Mouse (Mus musculus): ENCODE data around the gene Tuba8. TPM values are rescaled to one million over a fixed set of nuclear protein-coding genes. Genes with fewer than 3 reads are reported as not detected.

The Tuba8 gene
- total and polyA plus RNA-seq, 2 experiments, result 0.55 to 1.6 TPM

DNA sequence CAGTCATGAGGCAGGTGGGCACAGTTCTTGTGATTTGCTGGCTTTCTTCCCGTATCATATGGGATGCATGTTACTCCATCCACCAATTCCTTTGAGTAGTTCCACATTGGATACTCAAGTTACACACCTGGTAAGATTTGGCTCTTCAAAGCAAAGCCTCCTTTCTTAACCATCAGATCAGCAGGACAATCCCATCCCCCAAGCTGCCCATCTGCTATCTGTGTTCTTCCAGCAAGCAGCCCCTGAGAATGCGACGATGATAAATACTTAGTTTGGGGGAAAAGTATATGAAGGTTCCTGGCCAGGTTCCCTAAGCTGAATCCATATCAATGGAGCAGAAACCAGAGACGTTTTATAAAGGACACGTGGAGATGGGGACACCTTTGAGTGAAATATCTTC, 3.7 kb downstream of the Tuba8 start:
- Histone ChIP-seq H3K27me3 (ENCODE audit: control insufficient read depth, insufficient read depth, low read length) (no peaks in the 10 kb centered on the region), H3K9ac (ENCODE audit: low read depth, low read length) (no peak overlapping the region), H3K4me3 (ENCODE audit: insufficient read depth, low read depth, low read length) (no peak overlapping the region), H3K27ac (replicated peaks; ENCODE audit: insufficient read depth, low read depth, low read length) (no peak overlapping the region), H3K4me1 (ENCODE audit: control insufficient read depth, insufficient read depth, low read length) (peaks cover 6% of the 10 kb centered on the region), H3K36me3 (ENCODE audit: control insufficient read depth, insufficient read depth, low read length) (no peaks in the 10 kb centered on the region), H3K79me2 (ENCODE audit: control insufficient read depth, insufficient read depth, low read length) (no peaks in the 10 kb centered on the region)
- no peak for TF ChIP-seq CTCF (IDR thresholded peaks at IDR 0.05; ENCODE audit: low read depth, low read length)
- no peak for TF ChIP-seq POLR2A (IDR thresholded peaks at IDR 0.05; ENCODE audit: extremely low read depth, insufficient read depth, low read length)
- 95% methylated on average over 5 of the region's 5 CpGs for WGBS
- no peak for DNase-seq (ENCODE audit: extremely low read depth, low read depth, low spot score)

DNA sequence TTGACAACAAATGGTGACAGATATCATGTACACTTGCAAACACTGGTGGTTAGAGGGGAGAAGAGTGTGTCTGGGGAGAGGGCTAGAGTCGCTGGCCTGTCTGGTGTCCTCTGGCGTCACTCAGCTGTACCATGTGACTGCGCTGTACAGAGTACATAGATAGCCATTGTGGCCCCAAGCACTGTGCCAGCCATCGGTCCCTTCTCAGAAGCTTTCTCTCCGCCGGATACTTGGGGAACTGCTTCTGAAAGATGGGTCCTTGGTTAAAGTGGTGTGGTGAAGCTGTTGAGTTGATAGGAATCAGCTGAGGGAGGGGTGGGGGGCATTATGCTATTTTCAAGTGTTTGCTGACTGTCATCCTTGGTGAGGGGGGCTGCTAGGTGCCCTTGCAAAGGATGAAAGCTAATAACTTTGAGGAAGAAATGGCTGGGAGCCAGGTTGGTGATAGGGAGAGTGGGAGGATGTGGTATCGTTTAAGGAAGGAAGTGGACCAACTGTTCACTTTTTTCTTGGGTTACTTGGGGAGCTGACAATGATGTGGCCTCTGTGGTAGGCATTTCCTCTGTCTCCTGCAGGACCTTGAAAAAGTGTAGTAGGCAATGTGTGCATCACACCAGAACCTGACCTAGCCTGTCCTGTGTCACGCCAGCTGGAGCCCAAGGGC, 4.3 kb downstream of the Tuba8 start:
- Histone ChIP-seq H3K79me2 (ENCODE audit: control insufficient read depth, insufficient read depth, low read length) (no peaks in the 10 kb centered on the region), H3K4me3 (ENCODE audit: insufficient read depth, low read depth, low read length) (no peak overlapping the region), H3K27me3 (ENCODE audit: control insufficient read depth, insufficient read depth, low read length) (no peaks in the 10 kb centered on the region), H3K4me1 (ENCODE audit: control insufficient read depth, insufficient read depth, low read length) (peaks cover 6% of the 10 kb centered on the region), H3K27ac (replicated peaks; ENCODE audit: insufficient read depth, low read depth, low read length) (no peak overlapping the region), H3K36me3 (ENCODE audit: control insufficient read depth, insufficient read depth, low read length) (no peaks in the 10 kb centered on the region), H3K9ac (ENCODE audit: low read depth, low read length) (no peak overlapping the region)
- no peak for TF ChIP-seq POLR2A (IDR thresholded peaks at IDR 0.05; ENCODE audit: extremely low read depth, insufficient read depth, low read length)
- no peak for TF ChIP-seq CTCF (IDR thresholded peaks at IDR 0.05; ENCODE audit: low read depth, low read length)
- 86% methylated on average over 8 of the region's 8 CpGs for WGBS
- DNase-seq (ENCODE audit: extremely low read depth, low read depth, low spot score), result no peak

DNA sequence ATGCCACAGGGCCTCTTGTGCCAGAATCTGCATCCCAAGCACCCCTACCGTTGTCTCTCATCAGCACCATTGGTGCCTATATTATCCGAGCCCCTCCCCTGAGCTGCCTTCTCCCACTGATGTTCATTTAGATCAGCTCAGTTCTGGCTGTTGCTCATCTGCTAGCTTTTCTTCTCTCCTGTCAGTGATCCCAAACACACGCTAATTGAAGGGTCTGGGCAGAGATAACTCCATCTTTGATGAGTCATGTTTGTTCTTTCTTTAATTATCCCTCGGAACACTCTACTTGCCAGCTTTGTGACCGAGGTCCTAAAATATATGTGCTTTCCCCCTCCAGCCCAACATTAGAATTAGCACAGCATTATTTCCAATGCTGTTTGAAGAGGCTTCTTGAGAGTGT, 4.8 kb downstream of the Tuba8 start:
- no peak for DNase-seq (ENCODE audit: extremely low read depth, low read depth, low spot score)
- H3K4me1 ChIP-seq (ENCODE audit: control insufficient read depth, insufficient read depth, low read length), result peaks cover 6% of the 10 kb centered on the region

DNA sequence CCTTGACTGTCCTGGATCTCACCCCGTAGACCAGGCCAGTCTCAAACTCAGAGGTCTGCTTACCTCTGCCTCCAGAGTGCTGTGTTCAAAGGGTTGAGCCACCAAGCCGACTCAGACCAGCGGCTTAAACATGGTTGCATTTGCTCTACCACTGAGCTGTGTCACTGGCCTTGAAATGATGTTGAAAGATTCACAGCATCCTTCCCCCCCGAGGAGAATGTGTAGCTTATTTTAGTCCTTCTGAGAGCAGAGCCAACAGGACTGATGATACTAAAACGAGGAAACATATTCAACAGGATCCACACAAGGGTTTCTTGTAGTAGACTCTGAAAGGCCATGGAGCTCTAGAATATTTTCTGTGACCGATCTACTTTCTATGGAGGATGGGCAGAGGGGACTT, 5.4 kb downstream of the Tuba8 start:
- Histone ChIP-seq H3K79me2 (ENCODE audit: control insufficient read depth, insufficient read depth, low read length) (no peaks in the 10 kb centered on the region), H3K9ac (ENCODE audit: low read depth, low read length) (no peak overlapping the region), H3K4me1 (ENCODE audit: control insufficient read depth, insufficient read depth, low read length) (peaks cover 5% of the 10 kb centered on the region), H3K36me3 (ENCODE audit: control insufficient read depth, insufficient read depth, low read length) (no peaks in the 10 kb centered on the region), H3K27me3 (ENCODE audit: control insufficient read depth, insufficient read depth, low read length) (no peaks in the 10 kb centered on the region), H3K27ac (replicated peaks; ENCODE audit: insufficient read depth, low read depth, low read length) (no peak overlapping the region), H3K4me3 (ENCODE audit: insufficient read depth, low read depth, low read length) (no peak overlapping the region)
- no peak for DNase-seq (ENCODE audit: extremely low read depth, low read depth, low spot score)
- no peak for TF ChIP-seq POLR2A (IDR thresholded peaks at IDR 0.05; ENCODE audit: extremely low read depth, insufficient read depth, low read length)
- no peak for TF ChIP-seq CTCF (IDR thresholded peaks at IDR 0.05; ENCODE audit: low read depth, low read length)
- WGBS, result 73% methylated on average over 6 of the region's 6 CpGs

More for the DNA sequence above, 4.8 kb downstream of the Tuba8 start:
- Histone ChIP-seq H3K27me3 (ENCODE audit: control insufficient read depth, insufficient read depth, low read length) (no peaks in the 10 kb centered on the region), H3K4me3 (ENCODE audit: insufficient read depth, low read depth, low read length) (no peak overlapping the region), H3K36me3 (ENCODE audit: control insufficient read depth, insufficient read depth, low read length) (no peaks in the 10 kb centered on the region), H3K9ac (ENCODE audit: low read depth, low read length) (no peak overlapping the region), H3K79me2 (ENCODE audit: control insufficient read depth, insufficient read depth, low read length) (no peaks in the 10 kb centered on the region), H3K27ac (replicated peaks; ENCODE audit: insufficient read depth, low read depth, low read length) (no peak overlapping the region)
- 80% methylated on average over 5 of the region's 5 CpGs for WGBS
- no peak for TF ChIP-seq CTCF (IDR thresholded peaks at IDR 0.05; ENCODE audit: low read depth, low read length)
- no peak for TF ChIP-seq POLR2A (IDR thresholded peaks at IDR 0.05; ENCODE audit: extremely low read depth, insufficient read depth, low read length)

DNA sequence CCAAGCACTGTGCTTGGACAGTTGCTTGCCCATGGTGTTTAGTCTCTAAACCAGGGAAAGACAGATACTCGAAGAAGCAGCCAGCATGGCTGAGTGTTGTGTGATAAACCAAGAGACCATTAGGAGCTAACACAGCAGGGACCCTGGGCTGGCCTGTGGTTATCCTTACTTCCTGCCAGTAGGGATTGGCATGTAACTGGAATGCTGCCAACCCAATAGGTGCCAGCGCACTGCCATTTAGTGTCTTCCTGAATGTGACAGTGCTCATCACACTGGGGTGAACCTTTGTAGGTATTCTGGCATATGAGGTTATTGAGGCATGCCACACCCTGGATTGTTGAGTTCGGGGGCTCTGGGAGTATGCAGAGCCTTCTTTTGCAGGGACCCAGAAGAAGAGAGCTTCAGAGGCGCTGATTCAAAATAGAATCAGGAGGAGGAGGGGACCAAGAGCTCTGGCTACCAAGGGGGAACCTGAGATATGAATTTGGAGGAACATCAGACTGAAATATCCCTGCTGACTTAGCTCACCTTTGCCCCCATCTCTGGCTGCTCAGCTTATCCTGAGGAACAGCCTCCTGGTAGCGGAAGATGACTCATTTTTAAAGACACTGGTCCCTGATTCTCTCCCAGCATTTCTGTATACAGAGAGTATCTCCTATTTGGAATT, 6.2 kb downstream of the Tuba8 start:
- Histone ChIP-seq H3K36me3 (ENCODE audit: control insufficient read depth, insufficient read depth, low read length) (no peaks in the 10 kb centered on the region), H3K27ac (replicated peaks; ENCODE audit: insufficient read depth, low read depth, low read length) (no peak overlapping the region), H3K79me2 (ENCODE audit: control insufficient read depth, insufficient read depth, low read length) (no peaks in the 10 kb centered on the region), H3K27me3 (ENCODE audit: control insufficient read depth, insufficient read depth, low read length) (no peaks in the 10 kb centered on the region), H3K9ac (ENCODE audit: low read depth, low read length) (no peak overlapping the region), H3K4me1 (ENCODE audit: control insufficient read depth, insufficient read depth, low read length) (peaks cover 6% of the 10 kb centered on the region), H3K4me3 (ENCODE audit: insufficient read depth, low read depth, low read length) (no peak overlapping the region)
- WGBS, result 81% methylated on average over 5 of the region's 5 CpGs
- DNase-seq (ENCODE audit: extremely low read depth, low read depth, low spot score), result no peak
- TF ChIP-seq CTCF (IDR thresholded peaks at IDR 0.05; ENCODE audit: low read depth, low read length) (no peak), POLR2A (IDR thresholded peaks at IDR 0.05; ENCODE audit: extremely low read depth, insufficient read depth, low read length) (no peak)

DNA sequence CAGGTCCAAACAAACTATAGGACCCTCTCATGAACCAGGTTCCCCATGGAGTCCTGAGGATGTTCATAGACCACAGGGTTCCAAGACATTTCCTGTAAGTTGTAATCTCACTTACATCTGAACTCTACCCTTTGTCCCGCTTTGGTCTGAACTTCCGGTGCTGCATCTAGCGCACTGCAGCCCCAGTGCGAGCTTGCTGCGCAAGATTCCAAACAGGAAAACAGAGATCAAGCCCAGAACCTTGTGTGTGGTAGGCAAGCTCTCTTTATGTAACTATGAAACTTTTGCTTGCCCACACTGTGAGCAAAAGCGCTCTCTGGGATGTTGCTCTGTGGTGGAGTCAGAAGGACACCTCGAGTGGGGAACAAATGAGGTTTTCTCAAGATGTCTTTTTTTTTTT, 7.5 kb downstream of the Tuba8 start:
- no peak for DNase-seq (ENCODE audit: extremely low read depth, low read depth, low spot score)
- no peaks in the 10 kb centered on the region for H3K27me3 ChIP-seq (ENCODE audit: control insufficient read depth, insufficient read depth, low read length)
- 77% methylated on average over 7 of the region's 7 CpGs for WGBS
- no peaks in the 10 kb centered on the region for H3K79me2 ChIP-seq (ENCODE audit: control insufficient read depth, insufficient read depth, low read length)
- no peak overlapping the region for H3K4me3 ChIP-seq (ENCODE audit: insufficient read depth, low read depth, low read length)
- no peak for TF ChIP-seq CTCF (IDR thresholded peaks at IDR 0.05; ENCODE audit: low read depth, low read length)
- no peak for TF ChIP-seq POLR2A (IDR thresholded peaks at IDR 0.05; ENCODE audit: extremely low read depth, insufficient read depth, low read length)
- no peaks in the 10 kb centered on the region for H3K36me3 ChIP-seq (ENCODE audit: control insufficient read depth, insufficient read depth, low read length)
- H3K4me1 ChIP-seq (ENCODE audit: control insufficient read depth, insufficient read depth, low read length), result peaks cover 4% of the 10 kb centered on the region
- H3K27ac ChIP-seq (replicated peaks; ENCODE audit: insufficient read depth, low read depth, low read length), result no peak overlapping the region
- H3K9ac ChIP-seq (ENCODE audit: low read depth, low read length), result no peak overlapping the region

Data from liver, adult 2 months (tissue).